Mouse (Mus musculus) adrenal gland, postnatal 14 days (tissue): ENCODE measurements around the gene Socs3. TPM values are rescaled to one million over a fixed set of nuclear protein-coding genes. Genes with fewer than 3 reads are reported as not detected.

Source experiments
- DNase-seq: peaks from one replicate; pipeline ENCODE4 v3.0.0; 2021; ENCODE audit warnings: mixed read lengths
- microRNA-seq, 2 experiments: library from miRNA; unstranded; fragments of <30 nt; microRNA quantifications; one replicate each; pipeline ENCODE4 v1.2.0; 2021
- total RNA-seq: library from RNA; stranded (reverse); gene quantifications from 2 replicates; pipeline ENCODE4 v1.2.3, GENCODE M21; 2021

Socs3 gene
- total RNA-seq, 1 experiment from 2014 or later = 4.8 TPM

DNA sequence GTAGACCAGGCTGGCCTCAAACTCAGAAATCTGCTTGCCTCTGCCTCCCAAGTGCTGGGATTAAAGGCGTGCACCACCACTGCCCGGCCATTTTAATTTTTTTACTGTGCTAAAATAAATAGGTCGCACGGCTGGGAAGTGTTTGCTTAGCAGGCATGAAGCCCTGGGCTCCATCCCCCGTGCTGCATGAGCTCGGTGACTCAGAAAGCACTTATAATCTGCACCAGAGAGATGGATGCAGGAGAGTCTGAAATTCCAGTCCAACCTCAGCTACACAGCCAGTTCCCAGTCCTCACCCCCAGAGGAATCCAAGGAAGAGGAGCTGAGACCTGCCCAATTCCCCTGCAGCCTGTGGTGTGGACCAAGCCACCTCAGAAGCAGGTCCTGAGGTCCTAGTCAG, 45.4 kb downstream of the Socs3 start:
- no peak for DNase-seq

DNA sequence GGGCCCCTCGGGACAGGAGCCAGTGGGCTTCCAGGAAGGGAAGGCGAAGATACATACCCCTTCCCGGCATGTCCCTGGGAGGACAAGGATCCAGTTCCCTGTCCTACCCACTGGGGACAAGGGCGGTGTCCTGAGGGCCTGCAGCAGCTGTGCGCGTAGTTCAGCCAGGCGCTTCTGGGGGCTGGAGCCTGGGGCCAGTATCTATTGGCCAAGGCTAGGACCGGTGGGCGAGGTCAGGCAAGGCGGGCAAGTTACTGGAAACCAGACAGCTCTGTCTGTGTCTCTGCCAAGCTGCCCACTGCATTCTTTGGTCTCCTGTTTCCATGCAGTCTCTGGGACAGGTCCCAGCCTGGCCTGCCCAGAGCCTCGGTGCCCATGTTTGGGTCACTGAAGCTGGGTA, 46.6 kb downstream of the Socs3 start:
- DNase-seq = no peak

DNA sequence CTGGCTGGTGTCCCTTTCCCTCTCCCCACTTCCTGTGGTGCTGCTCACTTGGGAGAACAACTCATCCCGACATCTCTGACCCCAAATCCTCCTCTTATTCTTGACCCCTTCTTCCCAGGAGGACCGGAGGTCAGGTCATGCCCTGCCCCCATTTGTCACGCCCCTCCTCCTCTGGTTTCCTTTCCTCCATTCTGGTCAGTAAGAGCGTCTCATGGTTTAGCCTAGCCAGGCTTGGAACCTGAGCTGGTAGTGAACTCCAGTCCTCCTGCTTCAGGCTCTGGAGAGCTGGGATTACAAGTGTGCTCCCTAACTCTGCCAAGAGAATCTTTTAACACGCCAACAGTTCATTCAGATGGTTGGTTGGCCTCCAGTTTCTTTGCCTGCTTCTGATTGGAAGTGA, 50.6 kb downstream of the Socs3 start:
- no peak for DNase-seq

DNA sequence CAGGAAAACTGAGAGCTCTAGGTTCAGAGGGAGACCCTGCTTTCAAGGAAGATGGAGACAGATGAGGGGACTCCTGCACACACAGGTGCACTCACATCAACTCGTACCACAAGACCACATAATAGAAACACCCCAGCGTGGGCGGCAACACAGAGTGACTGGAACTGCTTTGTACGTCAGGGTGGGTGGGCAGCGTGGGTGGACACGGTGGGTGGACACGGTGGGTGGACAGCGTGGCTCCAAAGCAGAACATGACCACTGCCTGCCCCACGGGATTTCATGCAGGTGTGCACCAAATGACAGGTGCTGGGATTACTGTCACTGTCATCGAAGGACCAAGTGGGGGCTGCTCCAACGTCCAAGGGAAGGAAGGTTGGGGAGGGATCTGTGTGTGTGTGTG, 51.3 kb downstream of the Socs3 start:
- DNase-seq = no peak

Small RNA genes within 50 kb of the gene (microRNA-seq; reads per million reads assigned to microRNA genes)
- 0.43 to 1.1 reads per million in 2 experiments for gene Mir6933

Other genes starting within 250 kb of the Socs3 start
- gene Tmc8, start 188.0 kb downstream of the Socs3 start, total RNA-seq = 5.3 and 8.3 TPM in 2 replicates
- gene Tmc6, start 187.8 kb downstream of the Socs3 start, total RNA-seq = 35.1 and 35.7 TPM in 2 replicates
- 0.44 TPM in 1 of 2 replicates, not detected in the other for gene 6030468B19Rik, start 172.4 kb downstream of the Socs3 start, total RNA-seq
- 0.83 and 0.93 TPM in 2 replicates for gene Gm20708, start 160.4 kb downstream of the Socs3 start, total RNA-seq
- gene Syngr2, start 160.4 kb downstream of the Socs3 start, total RNA-seq = 62.6 and 73.8 TPM in 2 replicates
- 7.5 and 16.4 TPM in 2 replicates for gene Afmid, start 144.1 kb downstream of the Socs3 start, total RNA-seq
- gene Tk1, start 144.0 kb downstream of the Socs3 start, total RNA-seq = 29.1 and 34.8 TPM in 2 replicates
- 17.8 and 22.6 TPM in 2 replicates for gene Birc5, start 120.8 kb downstream of the Socs3 start, total RNA-seq
- not detected in 2 replicates for gene Tmem235, start 109.3 kb downstream of the Socs3 start, total RNA-seq
- 11.5 and 12.3 TPM in 2 replicates for gene Tha1, start 96.6 kb downstream of the Socs3 start, total RNA-seq
- gene Pgs1, start 16.2 kb upstream of the Socs3 start, total RNA-seq = 32.9 and 39.2 TPM in 2 replicates
- gene Dnah17, start 160.6 kb upstream of the Socs3 start, total RNA-seq = 0.08 and 0.15 TPM in 2 replicates